Mouse (Mus musculus) common myeloid progenitor, adult 5-6 weeks (primary cell): ENCODE results near the gene Cnot6. TPM values are rescaled to one million over a fixed set of nuclear protein-coding genes. Genes with fewer than 3 reads are reported as not detected.

Experiments
- total RNA-seq: library from RNA; stranded (forward); fragments of 200-1000, 187-1606 nt; gene quantifications from 2 replicates; pipeline ENCODE4 v1.2.3, GENCODE M21; 2017

Gene Cnot6
- total RNA-seq, 1 experiment from 2014 or later: 119 TPM

Other genes with a start within 250 kb of the Cnot6 start
- not detected in 2 replicates for gene Olfr1386, start 247.7 kb downstream of the Cnot6 start, total RNA-seq
- not detected in 2 replicates for gene Olfr1385, start 223.7 kb downstream of the Cnot6 start, total RNA-seq
- not detected in 2 replicates for gene Olfr1384, start 206.0 kb downstream of the Cnot6 start, total RNA-seq
- not detected in 2 replicates for gene Olfr1383, start 193.1 kb downstream of the Cnot6 start, total RNA-seq
- not detected in 2 replicates for gene Olfr1382, start 184.5 kb downstream of the Cnot6 start, total RNA-seq
- not detected in 2 replicates for gene Olfr1381, start 169.3 kb downstream of the Cnot6 start, total RNA-seq
- gene Olfr1380, start 155.8 kb downstream of the Cnot6 start, total RNA-seq: not detected in 2 replicates
- 0.09 TPM in 1 of 2 replicates, not detected in the other for gene Flt4, start 103.5 kb downstream of the Cnot6 start, total RNA-seq
- not detected in 2 replicates for gene Scgb3a1, start 49.1 kb downstream of the Cnot6 start, total RNA-seq
- gene Gfpt2, start 81.5 kb upstream of the Cnot6 start, total RNA-seq: 0.97 and 2.5 TPM in 2 replicates
- gene Mapk9, start 134.0 kb upstream of the Cnot6 start, total RNA-seq: 51.6 and 60.3 TPM in 2 replicates
- gene Rasgef1c, start 189.1 kb upstream of the Cnot6 start, total RNA-seq: 0.59 and 0.68 TPM in 2 replicates